Comparison of ENCODE assay signal across 8 mouse cellular contexts in genomic region chr2:121294182-121294581, GRCm38 (mm10). TPM values are rescaled to one million over a fixed set of nuclear protein-coding genes. Genes with fewer than 3 reads are reported as not detected.
DNase-seq lines count a peak whose midpoint lies in the region; ATAC-seq and TF ChIP-seq lines count a peak whose summit lies in the region.

No protein-coding gene starts in this region.

- peak; percentile 77 for DNase-seq in gastrocnemius, adult 2 months
- no peak for DNase-seq in gastrocnemius, postnatal 10 days
- DNase-seq in adrenal gland, postnatal 10 days, result peak; percentile 63
- DNase-seq in stomach, postnatal 0 days (ENCODE audit: low spot score), result peak; percentile 38
- no peak for DNase-seq in layer of hippocampus, adult 8-10 months (ENCODE audit: low spot score in 2 of 2)

- H3K4me2 ChIP-seq in forebrain, embryonic 13.5 days, result peak overlapping the region; percentile 86
- H3K4me2 ChIP-seq in hindbrain, embryonic 12.5 days (replicated peaks), result peak overlapping the region; percentile 86
- H3K4me2 ChIP-seq in lung, embryonic 16.5 days (ENCODE audit: low read depth, low read length), result peak overlapping the region; percentile 71
- peak overlapping the region; percentile 65 for H3K4me2 ChIP-seq in stomach, postnatal 0 days (replicated peaks; ENCODE audit: low read depth)

- H3K27me3 ChIP-seq in forebrain, embryonic 13.5 days, result no peaks in the 10 kb centered on the region
- 0 out of 2 replicates have a peak, but pooled peaks cover 6% of the 10 kb centered on the region for H3K27me3 ChIP-seq in hindbrain, embryonic 12.5 days
- peaks cover 24% of the 10 kb centered on the region for H3K27me3 ChIP-seq in lung, embryonic 16.5 days (ENCODE audit: control insufficient read depth, insufficient read depth, low read depth, low read length)
- no peaks in the 10 kb centered on the region for H3K27me3 ChIP-seq in stomach, postnatal 0 days (ENCODE audit: control insufficient read depth, insufficient read depth, low read length)

- H3K9ac ChIP-seq in forebrain, embryonic 13.5 days, result 0 out of 2 replicates have a peak overlapping the region, but pooled peaks have one; percentile 24
- H3K9ac ChIP-seq in hindbrain, embryonic 12.5 days, result peak overlapping the region; percentile 23; the same call in 1 of the 2 replicates
- H3K9ac ChIP-seq in lung, embryonic 16.5 days (ENCODE audit: low read length), result peak overlapping the region; percentile 24
- H3K9ac ChIP-seq in stomach, postnatal 0 days (ENCODE audit: low read length), result no peak overlapping the region

- H3K9me3 ChIP-seq in forebrain, embryonic 13.5 days (replicated peaks), result no peaks in the 10 kb centered on the region
- no peaks in the 10 kb centered on the region for H3K9me3 ChIP-seq in hindbrain, embryonic 12.5 days (replicated peaks)
- no peaks in the 10 kb centered on the region for H3K9me3 ChIP-seq in lung, embryonic 16.5 days (ENCODE audit: control insufficient read depth, low read length)
- no peaks in the 10 kb centered on the region for H3K9me3 ChIP-seq in stomach, postnatal 0 days (ENCODE audit: control insufficient read depth, low read length)

- H3K4me3 ChIP-seq in gastrocnemius, adult 2 months, result peak overlapping the region; percentile 70
- peak overlapping the region; percentile 48; the same call in 1 of the 2 replicates for H3K4me3 ChIP-seq in forebrain, embryonic 13.5 days
- peak overlapping the region; percentile 46; the same call in 1 of the 2 replicates for H3K4me3 ChIP-seq in hindbrain, embryonic 12.5 days
- no peak overlapping the region for H3K4me3 ChIP-seq in lung, embryonic 16.5 days (ENCODE audit: low read length)
- peak overlapping the region; percentile 52 for H3K4me3 ChIP-seq in stomach, postnatal 0 days (ENCODE audit: low read depth, low read length)

- no peak for ATAC-seq in forebrain, embryonic 13.5 days
- ATAC-seq in hindbrain, embryonic 12.5 days (ENCODE audit: low FRiP score), result no peak
- ATAC-seq in lung, embryonic 16.5 days (ENCODE audit: low read depth), result no peak; the same call in 1 of the 2 replicates
- ATAC-seq in stomach, postnatal 0 days (ENCODE audit: low FRiP score, low TSS enrichment), result peak; percentile 45

- no peak for TF ChIP-seq EP300 in stomach, postnatal 0 days (optimal IDR thresholded peaks at IDR 0.05)

- peaks cover 65% of the 10 kb centered on the region for H3K4me1 ChIP-seq in forebrain, embryonic 13.5 days
- peaks cover 59% of the 10 kb centered on the region for H3K4me1 ChIP-seq in hindbrain, embryonic 12.5 days
- H3K4me1 ChIP-seq in lung, embryonic 16.5 days (replicated peaks; ENCODE audit: control insufficient read depth, insufficient read depth, low read length), result peaks cover 33% of the 10 kb centered on the region
- H3K4me1 ChIP-seq in stomach, postnatal 0 days (replicated peaks; ENCODE audit: control insufficient read depth, insufficient read depth), result peaks cover 7% of the 10 kb centered on the region; the same call in 1 of the 2 replicates

- 51% methylated on average over 4 of the region's 4 CpGs for WGBS in forebrain, embryonic 13.5 days
- 30% methylated on average over 4 of the region's 4 CpGs for WGBS in hindbrain, embryonic 12.5 days
- WGBS in lung, embryonic 16.5 days, result 24% methylated on average over 4 of the region's 4 CpGs
- WGBS in stomach, postnatal 0 days, result 6% methylated on average over 4 of the region's 4 CpGs

- peak overlapping the region; percentile 83 for H3K27ac ChIP-seq in gastrocnemius, adult 2 months
- peak overlapping the region; percentile 79 for H3K27ac ChIP-seq in forebrain, embryonic 13.5 days
- H3K27ac ChIP-seq in hindbrain, embryonic 12.5 days, result peak overlapping the region; percentile 81
- no peak overlapping the region for H3K27ac ChIP-seq in lung, embryonic 16.5 days (ENCODE audit: low read length)
- H3K27ac ChIP-seq in stomach, postnatal 0 days (replicated peaks), result no peak overlapping the region; the same call in 1 of the 2 replicates

- peaks cover 7% of the 10 kb centered on the region for H3K36me3 ChIP-seq in forebrain, embryonic 13.5 days (ENCODE audit: poor library complexity, severe bottlenecking)
- H3K36me3 ChIP-seq in hindbrain, embryonic 12.5 days, result peaks cover 3% of the 10 kb centered on the region
- no peaks in the 10 kb centered on the region for H3K36me3 ChIP-seq in lung, embryonic 16.5 days (ENCODE audit: control insufficient read depth, insufficient read depth, low read length)
- no peaks in the 10 kb centered on the region for H3K36me3 ChIP-seq in stomach, postnatal 0 days (ENCODE audit: control insufficient read depth, insufficient read depth, low read length)

- intact Hi-C loops in gastrocnemius, adult 2 months (cut with DNase I), result no loop called here

- TF ChIP-seq CTCF in gastrocnemius, adult 2 months (IDR thresholded peaks at IDR 0.05), result no peak
- no peak for TF ChIP-seq CTCF in stomach, postnatal 0 days (IDR thresholded peaks at IDR 0.05; ENCODE audit: low read depth)

RNA-seq across cellular contexts. Expression of gene Map1a, which starts 4.8 kb away (rescaled TPM):
- total RNA-seq in gastrocnemius, adult 2 months (2021), result 10 to 100 TPM in 1 of 2 experiments, 1 to 10 TPM in 1; 9.1 to 16.5 TPM
- 10 to 100 TPM in 1 of 2 experiments, 1 to 10 TPM in 1; 9.3 to 11.7 TPM for total RNA-seq in gastrocnemius, postnatal 10 days (2021)
- 10 to 100 TPM in 1 of 2 experiments, 1 to 10 TPM in 1; 8.5 to 13.1 TPM for total RNA-seq in adrenal gland, postnatal 10 days (2021)
- polyA plus RNA-seq in forebrain, embryonic 13.5 days (2015; fragmentation: Nextera tagmentation; extraction: Ambion mirVana), result 13.2 and 14.7 TPM in 2 replicates
- 10.4 and 14.6 TPM in 2 replicates for polyA plus RNA-seq in hindbrain, embryonic 12.5 days (2016; fragmentation: Nextera tagmentation; extraction: Ambion mirVana)
- polyA plus RNA-seq in lung, embryonic 16.5 days (2015; fragmentation: Nextera tagmentation; extraction: Ambion mirVana), result 2.4 and 2.6 TPM in 2 replicates
- polyA plus RNA-seq in stomach, postnatal 0 days (2015; fragmentation: Nextera tagmentation; extraction: Ambion mirVana), result 1.3 and 2.1 TPM in 2 replicates
- 100 to 1,000 TPM; 585 to 644 (median 617) TPM for total RNA-seq in layer of hippocampus, adult 8-10 months (2022)

RNA-seq across cellular contexts. Expression of gene Trp53bp1, which starts 23.0 kb away (rescaled TPM):
- 10 to 100 TPM; 15.9 to 16.0 TPM for total RNA-seq in gastrocnemius, adult 2 months (2021)
- 10 to 100 TPM; 20.4 to 26.7 TPM for total RNA-seq in gastrocnemius, postnatal 10 days (2021)
- total RNA-seq in adrenal gland, postnatal 10 days (2021), result 10 to 100 TPM; 46.0 to 68.0 TPM
- polyA plus RNA-seq in forebrain, embryonic 13.5 days (2015; fragmentation: Nextera tagmentation; extraction: Ambion mirVana), result 179 and 204 TPM in 2 replicates
- 207 and 211 TPM in 2 replicates for polyA plus RNA-seq in hindbrain, embryonic 12.5 days (2016; fragmentation: Nextera tagmentation; extraction: Ambion mirVana)
- 50.7 and 53.1 TPM in 2 replicates for polyA plus RNA-seq in lung, embryonic 16.5 days (2015; fragmentation: Nextera tagmentation; extraction: Ambion mirVana)
- 9.6 and 10.6 TPM in 2 replicates for polyA plus RNA-seq in stomach, postnatal 0 days (2015; fragmentation: Nextera tagmentation; extraction: Ambion mirVana)
- 100 to 1,000 TPM; 144 to 183 (median 161) TPM for total RNA-seq in layer of hippocampus, adult 8-10 months (2022)

Comparison
In these comparisons a context has a peak if more than half of its experiments do, and no peak if none do; other contexts are left out.
1. DNase-seq: peak in gastrocnemius, adult 2 months (single experiment), adrenal gland, postnatal 10 days (single experiment) and stomach, postnatal 0 days (single experiment); none in gastrocnemius, postnatal 10 days (single experiment) and layer of hippocampus, adult 8-10 months (0 of 2).
2. H3K27ac ChIP-seq: peak in gastrocnemius, adult 2 months (single experiment), forebrain, embryonic 13.5 days (single experiment) and hindbrain, embryonic 12.5 days (single experiment); none in lung, embryonic 16.5 days (single experiment) and stomach, postnatal 0 days (single experiment).
3. RNA of gene Map1a, which starts 4.8 kb away (total RNA-seq): 585 to 644 TPM in layer of hippocampus, adult 8-10 months; 9.1 to 16.5 TPM in gastrocnemius, adult 2 months, 8.5 to 13.1 TPM in adrenal gland, postnatal 10 days and 9.3 to 11.7 TPM in gastrocnemius, postnatal 10 days; every median in the first group is over 10 times any median in the second.
4. Peak in every context shown above with its lines, with median percentiles within 50 percentile points of each other: H3K4me2 ChIP-seq.